Mouse (Mus musculus): ENCODE results near the gene Pcbp3. TPM values are rescaled to one million over a fixed set of nuclear protein-coding genes. Genes with fewer than 3 reads are reported as not detected.

Gene Pcbp3
- total RNA-seq, 2 experiments from 2014 or later: 2.3 to 2.7 TPM

GRCm38 (mm10) chr10:76846480-76846879 lies 115.2 kb downstream of the Pcbp3 start:
- no peak for DNase-seq

GRCm38 (mm10) chr10:76844901-76845300 lies 116.8 kb downstream of the Pcbp3 start:
- DNase-seq: no peak

- no peak for DNase-seq
Measured at GRCm38 (mm10) chr10:76844365-76844764, 117.3 kb downstream of the Pcbp3 start.

GRCm38 (mm10) chr10:76842087-76842486 lies 119.6 kb downstream of the Pcbp3 start:
- DNase-seq: no peak

GRCm38 (mm10) chr10:76841220-76841619 lies 120.5 kb downstream of the Pcbp3 start:
- no peak for DNase-seq

- DNase-seq: no peak
Measured at GRCm38 (mm10) chr10:76840566-76840965, 121.1 kb downstream of the Pcbp3 start.

- DNase-seq: peak; percentile 72 to 88
Measured at GRCm38 (mm10) chr10:76835497-76836357, 126.0 kb downstream of the Pcbp3 start.

- no peak for DNase-seq
Measured at GRCm38 (mm10) chr10:76832841-76833240, 128.8 kb downstream of the Pcbp3 start.

- no peak for DNase-seq
Measured at GRCm38 (mm10) chr10:76831915-76832314, 129.8 kb downstream of the Pcbp3 start.

- no peak for DNase-seq
Measured at GRCm38 (mm10) chr10:76831151-76831550, 130.5 kb downstream of the Pcbp3 start.

GRCm38 (mm10) chr10:76828936-76829335 lies 132.8 kb downstream of the Pcbp3 start:
- DNase-seq: no peak

- no peak for DNase-seq
Measured at GRCm38 (mm10) chr10:76822698-76823097, 139.0 kb downstream of the Pcbp3 start.

GRCm38 (mm10) chr10:76819321-76819720 lies 142.4 kb downstream of the Pcbp3 start:
- DNase-seq: no peak

- no peak for DNase-seq
Measured at GRCm38 (mm10) chr10:76818337-76818736, 143.3 kb downstream of the Pcbp3 start.

GRCm38 (mm10) chr10:76816930-76817329 lies 144.8 kb downstream of the Pcbp3 start:
- no peak for DNase-seq

- DNase-seq: no peak
Measured at GRCm38 (mm10) chr10:76816436-76816835, 145.3 kb downstream of the Pcbp3 start.

- no peak for DNase-seq
Measured at GRCm38 (mm10) chr10:76815481-76815880, 146.2 kb downstream of the Pcbp3 start.

- no peak for DNase-seq
Measured at GRCm38 (mm10) chr10:76814811-76815210, 146.9 kb downstream of the Pcbp3 start.

- no peak for DNase-seq
Measured at GRCm38 (mm10) chr10:76809916-76810660, 151.6 kb downstream of the Pcbp3 start.

- DNase-seq: no peak
Measured at GRCm38 (mm10) chr10:76809439-76809838, 152.2 kb downstream of the Pcbp3 start.

GRCm38 (mm10) chr10:76808446-76809400 lies 153.0 kb downstream of the Pcbp3 start:
- DNase-seq: no peak

GRCm38 (mm10) chr10:76802500-76802885 lies 159.2 kb downstream of the Pcbp3 start:
- DNase-seq: no peak
